Mouse (Mus musculus) yolk sac, embryonic 10.5 days (tissue): ENCODE measurements at regions not wholly inside any gene's neighbourhood (a gene's known extent, or its start where the extent isn't known, plus 50 kb on each side); places are given as distances from the start of the nearest gene placed in this dataset.
"Not testable (repeated sequence)": the region's sequence is repeated elsewhere in the genome, so short reads cannot be mapped to it uniquely, and the experiment has no call there.

Source experiments
- DNase-seq: peaks from one replicate; pipeline ENCODE4 v3.0.0-alpha.2; 2017; ENCODE audit warnings: low spot score

GRCm38 (mm10) chr13:52273502-52274246 is 257.4 kb downstream of the Diras2 start:
- DNase-seq: no peak

- DNase-seq: no peak
These were observed 255.9 kb downstream of the Diras2 start for GRCm38 (mm10) chr13:52275196-52275595.

- DNase-seq: peak; percentile 11
These were observed 255.4 kb downstream of the Diras2 start for GRCm38 (mm10) chr13:52275675-52276074.

- no peak for DNase-seq
These were observed 253.9 kb downstream of the Diras2 start for GRCm38 (mm10) chr13:52277195-52277594.

- no peak for DNase-seq
These were observed 252.2 kb downstream of the Diras2 start for GRCm38 (mm10) chr13:52278831-52279230.

GRCm38 (mm10) chr13:52279281-52279969 is 251.7 kb downstream of the Diras2 start:
- no peak for DNase-seq

GRCm38 (mm10) chr13:52279970-52280348 is 251.1 kb downstream of the Diras2 start:
- no peak for DNase-seq

- DNase-seq: no peak
These were observed 249.8 kb downstream of the Diras2 start for GRCm38 (mm10) chr13:52281271-52281670.

GRCm38 (mm10) chr13:52282500-52282899 is 248.6 kb downstream of the Diras2 start:
- DNase-seq: no peak

- peak; percentile 42 for DNase-seq
These were observed 247.6 kb downstream of the Diras2 start for GRCm38 (mm10) chr13:52283456-52283855.

- DNase-seq: no peak
These were observed 246.9 kb downstream of the Diras2 start for GRCm38 (mm10) chr13:52284026-52284801.

GRCm38 (mm10) chr13:52288400-52288799 is 242.7 kb downstream of the Diras2 start:
- no peak for DNase-seq

GRCm38 (mm10) chr13:52295847-52296246 is 235.2 kb downstream of the Diras2 start:
- DNase-seq: no peak

- DNase-seq: no peak
These were observed 234.4 kb downstream of the Diras2 start for GRCm38 (mm10) chr13:52296541-52297276.

- DNase-seq: no peak
These were observed 233.8 kb downstream of the Diras2 start for GRCm38 (mm10) chr13:52297277-52297623.

- DNase-seq: no peak
These were observed 232.7 kb downstream of the Diras2 start for GRCm38 (mm10) chr13:52298362-52298761.

- DNase-seq: not testable (repeated sequence)
These were observed 225.8 kb downstream of the Diras2 start for GRCm38 (mm10) chr13:52305328-52305727.

- no peak for DNase-seq
These were observed 224.2 kb downstream of the Diras2 start for GRCm38 (mm10) chr13:52306783-52307440.

- DNase-seq: no peak
These were observed 220.1 kb downstream of the Diras2 start for GRCm38 (mm10) chr13:52310954-52311353.

- no peak for DNase-seq
These were observed 212.8 kb downstream of the Diras2 start for GRCm38 (mm10) chr13:52318276-52318675.

GRCm38 (mm10) chr13:52323691-52324090 is 207.4 kb downstream of the Diras2 start:
- no peak for DNase-seq

- not testable (repeated sequence) for DNase-seq
These were observed 206.7 kb downstream of the Diras2 start for GRCm38 (mm10) chr13:52324378-52324777.
